Mouse (Mus musculus) ES-CJ7 (cell line): ENCODE measurements at regions not wholly inside any gene's neighbourhood (a gene's known extent, or its start where the extent isn't known, plus 50 kb on each side); places are given as distances from the start of the nearest gene placed in this dataset.
A peak's percentile ranks its signal among the peaks of the same experiment; 100 is the strongest.
"Not testable (repeated sequence)": the region's sequence is repeated elsewhere in the genome, so short reads cannot be mapped to it uniquely, and the experiment has no call there.

Source experiments
- DNase-seq: peaks from one replicate; pipeline ENCODE4 v3.0.0; 2011; ENCODE audit warnings: low read depth, low spot score

- DNase-seq = not testable (repeated sequence)
Observed at GRCm38 (mm10) chr12:3188734-3189275, 121.0 kb downstream of the Rab10 start.

- DNase-seq = no peak
Observed at GRCm38 (mm10) chr12:3188137-3188536, 121.6 kb downstream of the Rab10 start.

- peak; percentile 46 for DNase-seq
Observed at GRCm38 (mm10) chr12:3173325-3173724, 136.4 kb downstream of the Rab10 start.

GRCm38 (mm10) chr12:3169705-3170287, 140.0 kb downstream of the Rab10 start:
- DNase-seq = not testable (repeated sequence)

- DNase-seq = not testable (repeated sequence)
Observed at GRCm38 (mm10) chr12:3161666-3162065, 148.1 kb downstream of the Rab10 start.

- DNase-seq = not testable (repeated sequence)
Observed at GRCm38 (mm10) chr12:3158771-3159170, 151.0 kb downstream of the Rab10 start.

- DNase-seq = not testable (repeated sequence)
Observed at GRCm38 (mm10) chr12:3153705-3154104, 156.1 kb downstream of the Rab10 start.

GRCm38 (mm10) chr12:3132553-3132952, 177.2 kb downstream of the Rab10 start:
- not testable (repeated sequence) for DNase-seq

- DNase-seq = not testable (repeated sequence)
Observed at GRCm38 (mm10) chr12:3131149-3131751, 178.5 kb downstream of the Rab10 start.

- peak; percentile 73 for DNase-seq
Observed at GRCm38 (mm10) chr12:3127336-3127735, 182.4 kb downstream of the Rab10 start.

GRCm38 (mm10) chr12:3124036-3124435, 185.7 kb downstream of the Rab10 start:
- DNase-seq = peak; percentile 55

- DNase-seq = not testable (repeated sequence)
Observed at GRCm38 (mm10) chr12:3110589-3110988, 199.2 kb downstream of the Rab10 start.

- not testable (repeated sequence) for DNase-seq
Observed at GRCm38 (mm10) chr12:3109671-3110070, 200.1 kb downstream of the Rab10 start.

- not testable (repeated sequence) for DNase-seq
Observed at GRCm38 (mm10) chr12:3101963-3102362, 207.8 kb downstream of the Rab10 start.

GRCm38 (mm10) chr12:3098175-3098574, 211.6 kb downstream of the Rab10 start:
- DNase-seq = peak; percentile 25

GRCm38 (mm10) chr12:3094509-3094908, 215.3 kb downstream of the Rab10 start:
- no peak for DNase-seq

- DNase-seq = not testable (repeated sequence)
Observed at GRCm38 (mm10) chr12:3092974-3093373, 216.8 kb downstream of the Rab10 start.

- not testable (repeated sequence) for DNase-seq
Observed at GRCm38 (mm10) chr12:3049546-3049945, 260.2 kb downstream of the Rab10 start.

- not testable (repeated sequence) for DNase-seq
Observed at GRCm38 (mm10) chr12:3018446-3018845, 291.3 kb downstream of the Rab10 start.

GRCm38 (mm10) chr12:3016777-3017176, 293.0 kb downstream of the Rab10 start:
- not testable (repeated sequence) for DNase-seq
